Mouse (Mus musculus) mouse embryonic stem cell (cell line): Measurements from ENCODE around the gene Metap1.

Experiments used
- in situ Hi-C, 2 experiments: fragments of 300-500 bp; cut with MboI; formaldehyde crosslinking; loops; 1 replicate in 1 of 2; 3 replicates in 1 of 2; pipeline ENCODE4 v1.14.3; 2019 to 2020; ENCODE audit warnings: low sequenced_read_pairs in 2 of 2, low pct_unique_long_range_greater_than_20kb in 1 of 2, mixed read lengths in 1 of 2; ENCODE audit not compliant: unreplicated experiment in 1 of 2

Gene Metap1

DNA sequence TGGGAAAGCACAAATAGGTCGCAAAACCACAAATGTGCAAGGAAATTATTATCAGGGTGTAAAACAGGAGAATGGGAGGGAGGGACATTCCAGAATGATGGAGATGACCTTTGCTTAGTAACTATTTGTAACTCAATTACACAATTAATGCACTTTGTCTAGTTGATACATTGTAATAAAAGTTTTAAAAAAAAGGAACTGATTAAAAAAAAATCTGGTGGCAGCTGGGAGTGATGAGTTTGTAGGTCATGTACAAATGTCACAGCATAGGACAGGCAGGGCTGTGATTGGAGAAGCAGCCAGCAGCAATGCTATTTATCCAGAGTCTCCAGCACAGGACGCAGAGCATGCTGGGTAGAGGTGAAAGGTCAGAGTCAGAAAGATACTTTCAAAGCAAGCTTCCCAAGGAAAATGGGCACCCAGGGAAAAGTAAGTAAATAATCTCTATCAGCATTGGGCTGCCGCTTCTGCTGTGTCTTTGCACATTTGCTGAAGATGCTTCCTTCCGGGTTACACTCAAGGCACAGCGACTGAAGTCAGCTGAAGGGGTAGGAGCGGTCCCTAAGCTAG, 74.1 kb downstream of the Metap1 start, which contains the start of gene Adh4:
Adh4 (plus strand) TSS at position 346 of the 570 bp plus-strand sequence.
- in situ Hi-C loops, result no loop called here

DNA sequence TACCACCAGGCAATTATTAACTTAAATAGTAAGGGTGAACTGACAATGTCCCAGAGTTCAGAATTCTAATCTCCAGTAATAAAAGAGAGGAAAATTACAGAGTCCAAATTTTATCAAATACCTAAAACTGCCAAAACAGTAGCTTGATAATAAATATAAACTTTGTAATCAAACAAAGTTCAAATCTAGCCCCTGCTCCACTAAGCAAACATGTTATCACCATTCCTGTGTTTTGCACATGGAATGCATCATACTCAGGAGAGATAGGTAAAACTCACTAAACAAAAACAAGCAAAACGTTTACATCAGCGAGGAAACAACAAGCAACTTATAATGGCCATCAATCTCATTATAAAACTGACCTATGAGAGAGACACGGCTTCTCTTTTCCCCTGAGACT, 79.1 kb downstream of the Metap1 start:
- in situ Hi-C loops, result no loop called here

DNA sequence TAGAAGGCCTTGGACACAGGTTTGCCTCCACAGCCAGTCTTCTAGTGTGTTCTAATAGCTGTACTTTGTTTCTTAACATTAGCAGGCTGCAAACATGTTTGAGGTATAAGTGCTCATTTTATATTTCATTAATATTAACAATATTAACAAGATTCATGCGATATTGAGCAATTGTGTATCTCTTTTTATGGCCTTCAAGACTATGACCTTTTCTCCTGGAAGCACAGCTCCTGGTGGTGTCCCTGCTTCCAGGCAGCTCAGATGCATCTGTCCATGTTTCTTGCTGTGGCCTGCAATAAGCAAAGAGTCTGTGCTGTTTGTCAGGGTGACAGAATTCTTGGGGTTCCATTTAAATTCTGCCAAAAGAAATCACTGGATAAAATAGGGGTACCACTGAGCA, 79.7 kb downstream of the Metap1 start:
- in situ Hi-C loops, result no loop called here
